Mouse (Mus musculus): Measurements from ENCODE around the gene Fam169b.

- TF ChIP-seq CTCF (IDR thresholded peaks at IDR 0.05; ENCODE audit: insufficient read depth, low read depth, low read length) (no peak), POLR2A (IDR thresholded peaks at IDR 0.05; ENCODE audit: insufficient read depth, low read depth, low read length) (no peak)
Observed at GRCm38 (mm10) chr7:68239220-68239827, 34.3 kb upstream of the Fam169b start.

Data from olfactory bulb, adult 2 months (tissue).